Mouse (Mus musculus) bone marrow macrophage, adult 2 months (primary cell): Measurements from ENCODE around the gene Mmp2.

Experiments used
- CTCF ChIP-seq: IDR thresholded peaks from 2 replicates; pipeline ENCODE4 v1.5.1; 2012; ENCODE audit warnings: low read depth, mild to moderate bottlenecking, low read length, moderate library complexity
- POLR2A ChIP-seq: IDR thresholded peaks from 2 replicates; pipeline ENCODE4 v1.6.1; 2012; ENCODE audit warnings: mild to moderate bottlenecking, low read depth, low read length, borderline replicate concordance

GRCm38 (mm10) chr8:92896056-92896455 lies 69.0 kb downstream of the Mmp2 start:
- TF ChIP-seq CTCF (no peak), POLR2A (no peak)
